Mouse (Mus musculus) adrenal gland, postnatal 36 days (tissue): ENCODE data around the gene Tead2. TPM values are rescaled to one million over a fixed set of nuclear protein-coding genes. Genes with fewer than 3 reads are reported as not detected.
A peak's percentile ranks its signal among the peaks of the same experiment; 100 is the strongest.

Source experiments
- DNase-seq, 2 experiments: peaks; one replicate each; pipeline ENCODE4 v3.0.0; 2021; ENCODE audit warnings: mixed read lengths in 1 of 2
- total RNA-seq, 2 experiments: library from RNA; stranded (reverse); gene quantifications; 2 replicates each; pipeline ENCODE4 v1.2.3; 2021

Tead2 gene
- total RNA-seq, 2 experiments from 2014 or later: 10.6 to 15.3 TPM

DNA sequence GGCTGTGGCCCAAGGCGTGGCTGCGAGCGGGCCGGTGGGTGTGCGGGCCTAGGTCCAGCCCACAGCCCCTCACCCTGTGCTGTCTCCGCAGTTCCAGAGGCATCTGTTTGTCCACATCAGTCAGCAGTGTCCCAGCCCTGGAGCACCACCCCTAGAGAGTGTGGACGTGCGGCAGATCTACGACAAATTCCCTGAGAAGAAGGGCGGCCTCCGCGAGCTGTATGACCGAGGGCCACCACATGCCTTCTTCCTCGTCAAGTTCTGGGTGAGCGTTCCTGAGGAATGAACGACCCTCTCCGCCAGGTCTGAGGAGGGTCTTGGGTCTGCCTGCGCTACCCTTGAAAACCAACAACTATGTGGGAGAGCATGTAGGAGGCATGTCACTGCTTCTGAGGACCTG is 13.0 kb downstream of the Tead2 start:
- no peak for DNase-seq

GRCm38 (mm10) chr7:45229046-45229445 is 13.5 kb downstream of the Tead2 start:
- DNase-seq: no peak

GRCm38 (mm10) chr7:45229459-45230203 is 14.1 kb downstream of the Tead2 start:
- DNase-seq: no peak

GRCm38 (mm10) chr7:45231192-45231591 is 15.6 kb downstream of the Tead2 start:
- no peak for DNase-seq

DNA sequence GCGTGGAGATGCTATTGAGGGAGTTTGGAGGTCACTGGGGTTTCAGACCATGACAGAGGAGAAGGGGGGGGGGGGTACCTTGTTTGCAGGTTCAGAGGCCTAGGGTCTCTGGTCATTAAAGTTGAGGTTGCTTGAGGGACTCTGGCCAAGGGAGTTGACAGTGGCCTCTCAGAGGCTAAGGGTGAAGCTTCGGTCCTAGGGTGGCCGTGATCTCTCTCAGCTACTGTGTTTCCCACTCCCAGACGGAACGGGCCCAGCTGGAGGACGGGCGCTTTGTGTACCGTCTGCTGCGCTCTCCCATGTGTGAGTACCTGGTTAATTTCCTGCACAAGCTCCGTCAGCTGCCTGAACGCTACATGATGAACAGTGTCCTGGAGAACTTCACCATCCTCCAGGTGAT is 16.4 kb downstream of the Tead2 start:
- DNase-seq: no peak

DNA sequence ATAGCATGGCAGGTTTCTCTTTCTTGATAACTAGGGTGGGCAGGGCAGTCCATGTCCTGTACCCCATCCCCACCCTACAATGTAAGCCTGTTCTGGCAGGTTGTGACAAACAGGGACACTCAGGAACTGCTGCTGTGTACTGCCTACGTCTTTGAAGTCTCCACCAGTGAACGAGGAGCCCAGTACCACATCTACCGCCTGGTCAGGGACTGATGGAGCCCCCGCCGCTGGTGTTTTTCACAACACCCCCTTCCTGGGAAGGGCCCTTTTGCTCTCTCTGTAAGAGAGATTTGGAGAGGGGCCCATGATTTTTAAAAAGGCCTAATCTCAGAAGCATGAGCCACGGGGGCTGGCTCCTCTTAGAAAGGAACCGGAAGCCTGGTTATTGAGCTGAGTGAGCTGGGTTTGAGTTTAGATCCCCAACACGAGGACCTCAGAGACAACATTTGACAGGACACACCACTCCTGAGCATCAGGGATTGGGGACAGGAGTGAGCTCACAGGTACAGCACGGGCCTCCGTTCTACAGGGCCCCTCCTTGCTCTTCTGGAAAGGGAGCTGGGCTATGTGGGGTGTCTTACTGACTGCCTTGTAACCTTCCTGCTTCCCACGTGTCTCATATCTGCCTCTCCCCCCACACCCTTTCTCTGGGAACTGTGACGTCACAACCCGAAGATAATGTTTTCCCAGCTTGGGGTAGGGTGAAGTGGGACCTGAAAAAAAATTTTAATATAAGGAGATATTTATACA is 17.3 kb downstream of the Tead2 start:
- no peak for DNase-seq

GRCm38 (mm10) chr7:45233580-45234332 is 18.2 kb downstream of the Tead2 start:
- DNase-seq: peak in 1 of 2 experiments; percentile 34

DNA sequence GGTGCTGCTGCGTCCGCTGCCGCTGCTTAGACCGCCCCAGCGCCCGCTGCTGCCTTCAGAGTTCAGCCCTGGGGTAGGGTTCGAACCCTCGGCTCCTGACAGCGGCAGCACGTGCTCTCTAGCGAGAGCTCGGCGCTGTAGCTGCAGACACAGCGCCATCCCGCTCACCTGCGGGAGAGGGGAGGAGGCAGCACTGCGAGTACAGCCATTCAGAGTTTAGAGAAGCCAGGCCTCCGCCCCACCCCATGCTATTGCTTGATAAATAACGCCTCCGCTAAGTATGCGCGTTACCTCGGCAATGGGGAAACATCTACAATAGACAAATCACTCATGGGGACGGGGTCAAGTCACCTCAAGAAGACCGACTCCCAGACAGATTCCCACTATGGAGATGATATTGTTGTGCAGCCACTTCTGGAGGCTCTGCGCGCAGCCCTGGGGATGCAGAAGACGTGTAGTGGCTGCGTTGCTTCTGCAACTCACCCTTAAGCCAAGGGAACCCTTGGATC is 18.8 kb downstream of the Tead2 start:
- DNase-seq: no peak

- peak; percentile 40 to 47 for DNase-seq
Observed at GRCm38 (mm10) chr7:45234922-45235571, 19.5 kb downstream of the Tead2 start.

- no peak for DNase-seq
Observed at GRCm38 (mm10) chr7:45235656-45236180, 20.2 kb downstream of the Tead2 start.

DNA sequence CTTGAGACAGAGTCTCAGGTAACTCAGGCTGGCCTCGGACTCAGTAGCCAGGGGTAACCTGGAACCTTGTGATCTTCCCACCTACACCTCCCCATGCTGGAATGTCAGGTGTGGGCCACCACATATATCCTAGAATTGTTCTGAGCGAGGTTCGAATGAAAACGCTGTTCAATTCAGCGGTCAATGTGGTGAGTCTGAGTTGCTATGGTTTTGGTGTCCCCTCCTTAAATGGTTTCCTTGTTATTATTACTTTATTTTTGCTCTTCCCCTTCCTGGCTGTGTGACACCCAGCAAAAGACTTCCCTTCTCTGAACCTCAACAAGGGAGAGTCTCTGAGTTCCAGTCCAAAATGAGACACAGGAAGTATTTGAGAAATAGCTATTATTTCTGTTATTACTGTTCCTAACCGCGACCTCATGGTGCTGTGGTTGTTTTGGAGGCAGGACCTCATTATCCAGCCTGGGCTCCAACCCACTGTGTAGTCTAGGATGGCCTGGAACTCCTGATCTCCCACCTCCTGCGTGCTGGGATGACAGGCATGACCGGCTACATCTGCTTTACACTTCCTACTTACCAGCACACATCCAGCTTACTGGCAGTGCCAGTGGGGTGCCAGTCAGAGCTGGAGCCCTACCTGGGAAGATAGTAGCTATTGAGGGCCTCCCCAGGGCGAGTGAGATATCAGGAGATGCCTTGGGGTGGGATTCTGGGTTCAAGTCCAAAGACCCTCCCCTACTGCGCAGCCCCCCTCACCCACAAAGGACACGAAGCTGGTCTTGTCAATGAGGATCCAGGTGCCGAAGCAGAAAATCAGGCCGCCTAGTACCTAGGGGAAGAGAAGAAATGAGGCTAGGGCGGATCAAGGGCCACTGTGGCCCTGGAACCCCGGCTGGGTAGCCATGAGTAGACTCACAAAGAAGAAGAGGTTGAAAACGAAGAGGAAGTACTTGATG is 22.5 kb downstream of the Tead2 start:
- DNase-seq: no peak

DNA sequence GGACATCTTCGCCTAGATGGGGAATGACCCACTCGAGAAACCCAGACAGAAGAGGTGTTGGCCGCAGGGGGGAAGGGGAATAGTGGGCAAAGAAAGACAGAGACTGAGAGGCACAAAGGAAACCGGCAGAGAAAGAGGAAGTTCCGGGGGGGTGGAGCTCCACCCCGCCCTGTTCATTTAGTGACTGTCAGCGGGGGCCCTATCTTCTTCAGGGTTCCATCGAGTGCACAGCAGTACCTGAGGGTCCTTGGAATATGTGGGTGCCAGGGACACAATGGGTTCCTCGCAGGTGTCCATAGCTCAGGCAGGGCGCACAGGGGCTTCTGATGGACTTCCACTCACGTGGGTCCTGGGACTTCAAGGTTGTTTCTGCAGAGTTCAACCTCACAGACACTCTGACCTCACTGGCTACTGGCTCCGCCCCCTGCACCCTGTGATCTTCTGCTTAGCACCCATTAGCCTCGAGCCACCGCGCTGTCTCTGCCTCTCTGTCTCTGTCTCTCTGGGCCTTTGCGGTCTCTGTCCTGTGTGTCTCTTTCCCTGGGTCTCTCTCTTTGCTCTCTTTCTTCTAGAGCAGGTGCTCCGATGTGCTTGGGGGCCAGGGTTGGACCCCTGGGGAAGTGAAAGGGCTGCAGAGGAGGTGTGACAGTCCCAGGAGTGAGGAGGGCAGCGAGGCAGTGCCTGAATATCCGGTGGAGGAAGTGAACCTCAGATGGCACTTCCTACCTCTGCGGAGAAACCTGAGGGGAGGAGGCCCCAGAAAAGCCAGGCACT is 23.4 kb downstream of the Tead2 start, which contains the start of gene Cd37:
Gene Cd37 (minus strand): TSS at position 393 of the 774 bp plus-strand sequence.
- DNase-seq: peak in 1 of 2 experiments; percentile 31

GRCm38 (mm10) chr7:45240109-45240508 is 24.6 kb downstream of the Tead2 start:
- DNase-seq: no peak

- peak; percentile 14 to 41 for DNase-seq
Observed at GRCm38 (mm10) chr7:45240633-45241388, 25.3 kb downstream of the Tead2 start, which contains the start of gene Slc6a16. TSS of gene Slc6a16 (plus strand) at chr7:45241085.

- no peak for DNase-seq
Observed at GRCm38 (mm10) chr7:45241389-45241749, 25.8 kb downstream of the Tead2 start.

GRCm38 (mm10) chr7:45247666-45248065 is 32.1 kb downstream of the Tead2 start:
- DNase-seq: no peak

- DNase-seq: no peak
Observed at GRCm38 (mm10) chr7:45253806-45254205, 38.3 kb downstream of the Tead2 start.

DNA sequence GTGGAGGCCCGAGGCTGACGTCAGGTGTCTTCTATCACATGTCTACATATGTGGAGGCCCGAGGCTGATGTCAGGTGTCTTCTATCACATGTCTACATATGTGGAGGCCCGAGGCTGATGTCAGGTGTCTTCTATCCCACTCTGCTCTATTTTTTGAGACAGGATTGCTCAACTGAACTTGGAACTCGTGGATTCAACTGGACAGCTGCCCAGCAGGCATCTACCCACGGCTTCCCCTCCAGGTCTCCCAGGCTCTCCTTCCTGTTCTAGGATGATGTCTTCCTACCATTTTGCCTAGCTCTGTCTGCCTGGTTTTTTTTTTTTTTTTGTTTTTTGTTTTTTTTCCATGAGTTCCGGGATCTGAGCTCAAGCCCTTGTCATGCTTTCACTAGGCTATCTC is 40.3 kb downstream of the Tead2 start:
- peak; percentile 25 to 47 for DNase-seq
